Mouse (Mus musculus) embryonic facial prominence, embryonic 11.5 days (tissue): ENCODE data around the gene Agap2. TPM values are rescaled to one million over a fixed set of nuclear protein-coding genes. Genes with fewer than 3 reads are reported as not detected.

Experiments
- ATAC-seq: fragments of 200-750 bp; cut with Nextera tagmentation; replicated peaks from 2 replicates; pipeline ENCODE4 v1.8.0; 2017; ENCODE audit warnings: low read depth; ENCODE audit not compliant: insufficient number of reproducible peaks, low FRiP score, low TSS enrichment
- DNase-seq: peaks from one replicate; pipeline ENCODE4 v3.0.0-alpha.2; 2015; ENCODE audit warnings: low spot score
- H3K27ac ChIP-seq: fragments of 300-500 bp; sonication (generic); replicated peaks from 2 replicates; pipeline ENCODE4 v1.5.1; 2014; ENCODE audit warnings: mild to moderate bottlenecking, low read depth, low read length, control low read depth
- H3K27me3 ChIP-seq: fragments of 300-500 bp; sonication (generic); 2 replicates; pipeline ENCODE4 v1.6.1; 2014; ENCODE audit warnings: mild to moderate bottlenecking, low read length, moderate library complexity, mixed read lengths; ENCODE audit not compliant: control insufficient read depth, insufficient read depth
- H3K36me3 ChIP-seq: fragments of 300-500 bp; sonication (generic); replicated peaks from 2 replicates; pipeline ENCODE4 v1.6.1; 2014; ENCODE audit warnings: low read depth, mild to moderate bottlenecking, low read length, moderate library complexity, mixed read lengths; ENCODE audit not compliant: control insufficient read depth, insufficient read depth
- H3K4me1 ChIP-seq: fragments of 300-500 bp; sonication (generic); 2 replicates; pipeline ENCODE4 v1.6.1; 2014; ENCODE audit warnings: low read length, mixed read lengths; ENCODE audit not compliant: control insufficient read depth, insufficient read depth
- H3K4me2 ChIP-seq: fragments of 300-500 bp; sonication (generic); 2 replicates; pipeline ENCODE4 v1.6.1; 2014; ENCODE audit warnings: low read depth, mild to moderate bottlenecking, control low read depth, low read length, moderate library complexity
- H3K4me3 ChIP-seq: fragments of 300-500 bp; sonication (generic); 2 replicates; pipeline ENCODE4 v1.5.1; 2014; ENCODE audit warnings: low read depth, low read length, control low read depth
- H3K9ac ChIP-seq: fragments of 300-500 bp; sonication (generic); replicated peaks from 2 replicates; pipeline ENCODE4 v1.6.1; 2014; ENCODE audit warnings: mild to moderate bottlenecking, control low read depth, low read length
- H3K9me3 ChIP-seq: fragments of 300-500 bp; sonication (generic); replicated peaks from 2 replicates; pipeline ENCODE4 v1.6.1; 2016; ENCODE audit warnings: mild to moderate bottlenecking, low read length, inconsistent platforms, mixed read lengths; ENCODE audit not compliant: control insufficient read depth
- WGBS: fragments of 180-500 bp; shearing (Covaris S2); extraction: QIAGEN DNeasy Blood & Tissue Kit; methylation state at CpG from one replicate; pipeline ENCODE4 v1.1.7; 2014; 5-methylcytosine and 5-hydroxymethylcytosine counted together
- polyA plus RNA-seq: library from polyadenylated mRNA; unstranded; fragments of >200 nt; fragmentation: Nextera tagmentation; extraction: Ambion mirVana; gene quantifications from 2 replicates; pipeline ENCODE4 v1.2.1, GENCODE M21; 2014

Gene Agap2
- polyA plus RNA-seq, 1 experiment from 2014 or later = 0.80 TPM

- DNase-seq (peak; percentile 94), ATAC-seq (peak; percentile 82)
- no peaks in the 10 kb centered on the region for H3K9me3 ChIP-seq
- peak overlapping the region; percentile 85 for H3K4me2 ChIP-seq
- peak overlapping the region; percentile 78 for H3K4me3 ChIP-seq
- no peaks in the 10 kb centered on the region for H3K4me1 ChIP-seq
- H3K36me3 ChIP-seq = peaks cover 3% of the 10 kb centered on the region
- no peaks in the 10 kb centered on the region for H3K27me3 ChIP-seq
- WGBS = under 1% methylated on average over 41 of the region's 44 CpGs
- H3K27ac ChIP-seq = no peak overlapping the region; the same call in 1 of the 2 replicates
- peak overlapping the region; percentile 72 for H3K9ac ChIP-seq
These were observed 33.2 kb upstream of the Agap2 start for GRCm38 (mm10) chr10:127041774-127042338.

GRCm38 (mm10) chr10:127042468-127043115 is 32.5 kb upstream of the Agap2 start:
- 23% methylated on average over 5 of the region's 5 CpGs for WGBS
- peak overlapping the region; percentile 72 for H3K9ac ChIP-seq
- ATAC-seq (no peak), DNase-seq (no peak)
- no peaks in the 10 kb centered on the region; the same call in none of the 2 replicates for H3K27me3 ChIP-seq
- peaks cover 3% of the 10 kb centered on the region for H3K36me3 ChIP-seq
- H3K4me3 ChIP-seq = peak overlapping the region; percentile 78
- H3K4me1 ChIP-seq = no peaks in the 10 kb centered on the region
- H3K27ac ChIP-seq = no peak overlapping the region
- H3K9me3 ChIP-seq = no peaks in the 10 kb centered on the region
- peak overlapping the region; percentile 85 for H3K4me2 ChIP-seq

- WGBS = 78% methylated on average over 6 of the region's 6 CpGs
These were observed 31.9 kb upstream of the Agap2 start for GRCm38 (mm10) chr10:127043187-127043586.

GRCm38 (mm10) chr10:127047954-127048353 is 27.1 kb upstream of the Agap2 start, which contains the start of gene Cyp27b1:
Gene Cyp27b1 (plus strand): TSS chr10:127048250.
- no peak within 1 kb of the TSS for H3K9ac ChIP-seq
- no peak within 1 kb of the TSS for H3K27ac ChIP-seq
- H3K4me1 ChIP-seq = no peaks in the 10 kb centered on the region
- H3K36me3 ChIP-seq = peaks cover 3% of the 10 kb centered on the region
- no peak for DNase-seq
- peaks cover 36% of the 10 kb centered on the region for H3K27me3 ChIP-seq
- H3K4me2 ChIP-seq = no peak within 1 kb of the TSS
- H3K4me3 ChIP-seq = no peak within 1 kb of the TSS
- no peak for ATAC-seq
- 28% methylated on average over 5 of the region's 5 CpGs for WGBS
- no peaks in the 10 kb centered on the region for H3K9me3 ChIP-seq

More at GRCm38 (mm10) chr10:127043187-127043586, 31.9 kb upstream of the Agap2 start:
- Histone ChIP-seq H3K4me3 (no peak overlapping the region), H3K4me2 (peak overlapping the region; percentile 85; the same call in 1 of the 2 replicates), H3K9ac (no peak overlapping the region), H3K27me3 (peaks cover 6% of the 10 kb centered on the region), H3K9me3 (no peaks in the 10 kb centered on the region), H3K4me1 (no peaks in the 10 kb centered on the region), H3K27ac (no peak overlapping the region), H3K36me3 (peaks cover 3% of the 10 kb centered on the region)
- DNase-seq (no peak), ATAC-seq (no peak)

- H3K4me2 ChIP-seq = no peak overlapping the region
- H3K9me3 ChIP-seq = no peaks in the 10 kb centered on the region
- DNase-seq (no peak), ATAC-seq (no peak)
- H3K36me3 ChIP-seq = peaks cover 3% of the 10 kb centered on the region
- no peak overlapping the region for H3K27ac ChIP-seq
- no peaks in the 10 kb centered on the region for H3K4me1 ChIP-seq
- peaks cover 36% of the 10 kb centered on the region for H3K27me3 ChIP-seq
- H3K4me3 ChIP-seq = no peak overlapping the region
- 5% methylated on average over 35 of the region's 35 CpGs for WGBS
- H3K9ac ChIP-seq = no peak overlapping the region; the same call in 1 of the 2 replicates
These were observed 26.3 kb upstream of the Agap2 start for GRCm38 (mm10) chr10:127048608-127049394.

- H3K4me1 ChIP-seq = no peaks in the 10 kb centered on the region
- H3K4me3 ChIP-seq = no peak overlapping the region
- 2% methylated on average over 29 of the region's 29 CpGs for WGBS
- H3K27ac ChIP-seq = no peak overlapping the region
- H3K27me3 ChIP-seq = peaks cover 36% of the 10 kb centered on the region
- no peak overlapping the region for H3K4me2 ChIP-seq
- DNase-seq (no peak), ATAC-seq (0 out of 2 replicates have a peak, but pooled peaks have one; percentile 16)
- peak overlapping the region; percentile 13; the same call in 1 of the 2 replicates for H3K9ac ChIP-seq
- H3K36me3 ChIP-seq = peaks cover 3% of the 10 kb centered on the region
- no peaks in the 10 kb centered on the region for H3K9me3 ChIP-seq
These were observed 25.5 kb upstream of the Agap2 start for GRCm38 (mm10) chr10:127049395-127050118.

GRCm38 (mm10) chr10:127050119-127050474 is 25.0 kb upstream of the Agap2 start:
- 20% methylated on average over 10 of the region's 10 CpGs for WGBS
- H3K4me3 ChIP-seq = no peak overlapping the region
- DNase-seq (no peak), ATAC-seq (no peak)
- H3K36me3 ChIP-seq = no peaks in the 10 kb centered on the region
- peaks cover 36% of the 10 kb centered on the region for H3K27me3 ChIP-seq
- no peaks in the 10 kb centered on the region for H3K9me3 ChIP-seq
- H3K9ac ChIP-seq = no peak overlapping the region
- H3K4me1 ChIP-seq = no peaks in the 10 kb centered on the region
- no peak overlapping the region for H3K4me2 ChIP-seq
- no peak overlapping the region for H3K27ac ChIP-seq
